Mouse (Mus musculus): ENCODE results near the gene Gm17545. TPM values are rescaled to one million over a fixed set of nuclear protein-coding genes. Genes with fewer than 3 reads are reported as not detected.

Gene Gm17545
- total and polyA plus RNA-seq, 2 experiments from 2014 or later: not detected

- peak overlapping the region; percentile 91 for H3K27ac ChIP-seq (ENCODE audit: low read depth, low read length)
- ATAC-seq (peak; percentile 91), DNase-seq (peak; percentile 85)
- no peaks in the 10 kb centered on the region for H3K9me3 ChIP-seq (ENCODE audit: low read length)
- 5% methylated on average over 37 of the region's 43 CpGs for WGBS
- no peaks in the 10 kb centered on the region for H3K27me3 ChIP-seq (ENCODE audit: insufficient read depth, low read length)
- peak overlapping the region; percentile 74 for H3K4me3 ChIP-seq (ENCODE audit: low read depth, low read length)
- peak overlapping the region; percentile 69 for H3K4me2 ChIP-seq (ENCODE audit: low read depth)
- H3K4me1 ChIP-seq (ENCODE audit: insufficient read depth): no peaks in the 10 kb centered on the region
- peak overlapping the region; percentile 97 for H3K9ac ChIP-seq
- 0 out of 2 replicates have a peak, but pooled peaks cover 3% of the 10 kb centered on the region for H3K36me3 ChIP-seq (ENCODE audit: insufficient read depth)
- no peak for TF ChIP-seq CTCF (IDR thresholded peaks at IDR 0.05; ENCODE audit: low read depth)
Measured at GRCm38 (mm10) chr9:22468170-22468898, 14.2 kb downstream of the Gm17545 start.

DNA sequence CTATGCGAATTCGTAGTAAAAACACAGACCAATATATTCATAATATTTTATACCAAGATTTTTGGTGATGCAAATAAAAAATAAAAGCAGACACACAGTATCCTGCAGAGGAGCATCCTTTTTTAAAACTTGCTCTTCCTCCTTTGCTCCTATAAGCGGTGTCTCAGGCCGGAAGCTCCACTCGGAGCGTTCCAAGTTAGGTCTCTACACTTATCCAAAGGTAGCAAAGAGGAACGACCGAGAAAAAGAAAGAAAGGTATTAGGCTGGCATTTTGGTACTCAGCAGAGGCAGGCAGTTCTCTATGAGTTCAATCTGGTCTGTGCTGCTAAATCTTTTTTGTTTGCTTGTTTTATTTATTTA is 14.8 kb downstream of the Gm17545 start:
- no peak for TF ChIP-seq CTCF (IDR thresholded peaks at IDR 0.05; ENCODE audit: low read depth)
- ATAC-seq (no peak), DNase-seq (no peak)
- Histone ChIP-seq H3K4me2 (ENCODE audit: low read depth) (peak overlapping the region; percentile 69; the same call in 1 of the 2 replicates), H3K36me3 (ENCODE audit: insufficient read depth) (0 out of 2 replicates have a peak, but pooled peaks cover 3% of the 10 kb centered on the region), H3K9ac (no peak overlapping the region), H3K4me3 (ENCODE audit: low read depth, low read length) (no peak overlapping the region), H3K27me3 (ENCODE audit: insufficient read depth, low read length) (no peaks in the 10 kb centered on the region), H3K9me3 (ENCODE audit: low read length) (no peaks in the 10 kb centered on the region), H3K4me1 (ENCODE audit: insufficient read depth) (no peaks in the 10 kb centered on the region), H3K27ac (ENCODE audit: low read depth, low read length) (no peak overlapping the region)
- WGBS: 76% methylated on average over 8 of the region's 8 CpGs

DNA sequence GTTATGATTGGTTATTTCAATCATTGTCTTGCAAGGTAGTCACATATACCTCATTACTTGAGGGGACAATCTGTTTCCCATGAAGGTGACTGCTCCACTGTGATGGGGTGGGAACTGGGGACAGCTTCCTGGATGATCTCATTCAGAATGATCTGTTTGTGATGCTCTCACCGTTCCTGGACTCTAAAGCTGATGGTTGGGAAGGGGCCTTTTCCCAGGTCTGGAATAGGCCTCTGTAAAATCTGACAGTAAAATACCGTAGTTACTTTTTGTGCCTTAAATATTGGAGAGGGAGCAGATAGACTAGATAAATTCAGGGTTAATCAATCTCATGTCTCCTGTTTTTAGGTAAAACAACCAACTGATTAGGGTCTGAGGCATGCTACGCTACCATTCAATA is 15.6 kb downstream of the Gm17545 start, which contains the start of gene Rp9:
Rp9 (minus strand) TSS at position 101 of the 400 bp plus-strand sequence.
- Histone ChIP-seq H3K27me3 (ENCODE audit: insufficient read depth, low read length) (no peaks in the 10 kb centered on the region), H3K9ac (no peak within 1 kb of the TSS; the same call in 1 of the 2 replicates), H3K4me3 (ENCODE audit: low read depth, low read length) (peak within 1 kb of the TSS; percentile 74), H3K36me3 (ENCODE audit: insufficient read depth) (0 out of 2 replicates have a peak, but pooled peaks cover 3% of the 10 kb centered on the region), H3K4me1 (ENCODE audit: insufficient read depth) (no peaks in the 10 kb centered on the region), H3K4me2 (ENCODE audit: low read depth) (peak within 1 kb of the TSS; percentile 69), H3K27ac (ENCODE audit: low read depth, low read length) (0 out of 2 replicates have a peak within 1 kb of the TSS, but pooled peaks have one; percentile 91), H3K9me3 (ENCODE audit: low read length) (no peaks in the 10 kb centered on the region)
- ATAC-seq (no peak), DNase-seq (no peak)
- WGBS: 89% methylated on average over 3 of the region's 3 CpGs
- no peak for TF ChIP-seq CTCF (IDR thresholded peaks at IDR 0.05; ENCODE audit: low read depth)

- under 1% methylated on average over 25 of the region's 25 CpGs for whole genome bisulfite sequencing
Measured at GRCm38 (mm10) chr9:22475424-22475868, 21.4 kb downstream of the Gm17545 start, which contains the start of gene Bbs9. Gene Bbs9 (plus strand): TSS chr9:22475715.

GRCm38 (mm10) chr9:22476265-22476664 is 22.2 kb downstream of the Gm17545 start:
- peak; percentile 44 for DNase-seq
- H3K9me3 ChIP-seq (ENCODE audit: low read length): no peaks in the 10 kb centered on the region
- no peaks in the 10 kb centered on the region for H3K36me3 ChIP-seq (ENCODE audit: insufficient read depth)
- TF ChIP-seq CTCF (IDR thresholded peaks at IDR 0.05; ENCODE audit: low read depth): no peak
- WGBS: 8% methylated on average over 10 of the region's 10 CpGs
- peak overlapping the region; percentile 61 for H3K4me3 ChIP-seq (ENCODE audit: low read depth, low read length)
- no peaks in the 10 kb centered on the region for H3K4me1 ChIP-seq (ENCODE audit: insufficient read depth)
- peak overlapping the region; percentile 73; the same call in 1 of the 2 replicates for H3K27ac ChIP-seq (ENCODE audit: low read depth, low read length)
- peak overlapping the region; percentile 87 for H3K4me2 ChIP-seq (ENCODE audit: low read depth)
- H3K9ac ChIP-seq: peak overlapping the region; percentile 44
- no peak for ATAC-seq
- H3K27me3 ChIP-seq (ENCODE audit: insufficient read depth, low read length): no peaks in the 10 kb centered on the region

More at GRCm38 (mm10) chr9:22475424-22475868, 21.4 kb downstream of the Gm17545 start, which contains the start of gene Bbs9:
- no peaks in the 10 kb centered on the region for H3K27me3 ChIP-seq (ENCODE audit: insufficient read depth, low read length)
- H3K4me1 ChIP-seq (ENCODE audit: insufficient read depth): no peaks in the 10 kb centered on the region
- no peaks in the 10 kb centered on the region for H3K36me3 ChIP-seq (ENCODE audit: insufficient read depth)
- peak within 1 kb of the TSS; percentile 44 for H3K9ac ChIP-seq
- H3K27ac ChIP-seq (ENCODE audit: low read depth, low read length): peak within 1 kb of the TSS; percentile 73
- H3K9me3 ChIP-seq (ENCODE audit: low read length): no peaks in the 10 kb centered on the region
- DNase-seq (peak; percentile 96), ATAC-seq (peak; percentile 99)
- no peak for TF ChIP-seq CTCF (IDR thresholded peaks at IDR 0.05; ENCODE audit: low read depth)
- peak within 1 kb of the TSS; percentile 87 for H3K4me2 ChIP-seq (ENCODE audit: low read depth)
- peak within 1 kb of the TSS; percentile 61 for H3K4me3 ChIP-seq (ENCODE audit: low read depth, low read length)

GRCm38 (mm10) chr9:22478946-22479345 is 24.9 kb downstream of the Gm17545 start:
- 90% methylated on average over 8 of the region's 8 CpGs for WGBS
- TF ChIP-seq CTCF (IDR thresholded peaks at IDR 0.05; ENCODE audit: low read depth): no peak
- H3K36me3 ChIP-seq (ENCODE audit: insufficient read depth): no peaks in the 10 kb centered on the region
- DNase-seq (no peak), ATAC-seq (no peak)
- H3K4me3 ChIP-seq (ENCODE audit: low read depth, low read length): no peak overlapping the region
- no peaks in the 10 kb centered on the region for H3K27me3 ChIP-seq (ENCODE audit: insufficient read depth, low read length)
- H3K4me1 ChIP-seq (ENCODE audit: insufficient read depth): no peaks in the 10 kb centered on the region
- no peak overlapping the region for H3K9ac ChIP-seq
- no peak overlapping the region for H3K4me2 ChIP-seq (ENCODE audit: low read depth)
- H3K27ac ChIP-seq (ENCODE audit: low read depth, low read length): no peak overlapping the region
- no peaks in the 10 kb centered on the region for H3K9me3 ChIP-seq (ENCODE audit: low read length)
